Mouse (Mus musculus) retina, embryonic 14.5 days (tissue): Measurements from ENCODE around the gene Mus81.
"Not testable (repeated sequence)": the region's sequence is repeated elsewhere in the genome, so short reads cannot be mapped to it uniquely, and the experiment has no call there.

Experiments
- DNase-seq: peaks from one replicate; pipeline ENCODE4 v3.0.0-alpha.2; 2015; ENCODE audit warnings: low spot score

Mus81 gene

DNA sequence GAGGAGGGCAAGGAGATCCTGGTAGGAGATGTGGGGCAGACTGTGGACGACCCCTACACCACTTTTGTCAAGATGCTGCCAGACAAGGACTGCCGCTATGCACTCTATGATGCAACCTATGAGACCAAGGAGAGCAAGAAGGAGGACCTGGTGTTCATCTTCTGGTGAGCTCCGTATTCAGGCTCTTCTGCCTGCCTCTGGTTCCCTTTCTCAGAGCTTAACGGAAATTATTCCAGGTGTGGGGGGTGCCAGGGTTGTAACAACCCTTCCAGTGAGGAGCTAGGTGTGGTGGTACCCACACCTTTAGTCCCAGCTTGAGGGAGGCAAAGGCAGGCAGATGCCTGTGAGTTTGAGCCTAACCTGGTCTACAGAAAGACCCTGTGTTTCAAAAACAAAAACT, 4.4 kb upstream of the Mus81 start:
- no peak for DNase-seq

DNA sequence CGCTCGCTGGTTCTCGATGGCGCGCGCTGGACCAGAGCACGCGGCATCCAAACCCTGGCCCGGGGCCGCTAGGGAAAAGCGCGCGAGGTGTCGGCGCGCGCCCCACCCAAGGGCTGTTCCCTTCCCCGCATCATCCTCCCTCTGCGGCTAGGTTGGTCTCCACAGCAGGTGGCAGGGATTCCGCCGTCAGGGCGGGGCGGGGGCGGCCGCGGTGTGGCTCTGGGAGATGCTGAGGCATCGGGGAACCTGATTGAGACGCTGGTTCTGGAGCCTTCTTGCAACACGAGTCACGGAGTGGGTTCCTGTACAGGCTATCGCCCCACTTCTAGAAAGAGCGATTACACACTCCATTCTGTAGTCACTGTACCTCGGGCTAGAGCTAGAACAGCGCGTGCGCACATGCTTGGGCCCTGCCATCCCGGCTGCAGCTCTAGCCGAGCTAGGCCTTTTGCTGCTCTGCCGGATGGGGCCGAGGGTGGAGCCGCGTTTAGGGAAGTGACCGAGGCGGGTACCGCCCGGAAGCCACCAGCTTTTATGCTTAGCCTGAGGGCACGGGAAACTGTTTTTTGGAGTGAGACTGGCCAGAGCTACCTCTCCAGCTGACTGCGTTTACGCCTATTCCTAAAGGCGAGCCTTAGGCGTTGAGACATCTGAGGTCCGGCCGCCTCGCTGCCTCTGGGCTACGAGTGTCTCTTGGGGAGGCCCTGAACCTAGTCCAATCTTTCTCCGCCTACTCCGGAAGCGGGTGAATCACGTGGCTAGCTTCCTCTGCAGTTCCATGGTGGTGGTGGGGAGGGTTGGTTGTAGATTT, 2.9 kb upstream of the Mus81 start:
- DNase-seq: peak; percentile 73

DNA sequence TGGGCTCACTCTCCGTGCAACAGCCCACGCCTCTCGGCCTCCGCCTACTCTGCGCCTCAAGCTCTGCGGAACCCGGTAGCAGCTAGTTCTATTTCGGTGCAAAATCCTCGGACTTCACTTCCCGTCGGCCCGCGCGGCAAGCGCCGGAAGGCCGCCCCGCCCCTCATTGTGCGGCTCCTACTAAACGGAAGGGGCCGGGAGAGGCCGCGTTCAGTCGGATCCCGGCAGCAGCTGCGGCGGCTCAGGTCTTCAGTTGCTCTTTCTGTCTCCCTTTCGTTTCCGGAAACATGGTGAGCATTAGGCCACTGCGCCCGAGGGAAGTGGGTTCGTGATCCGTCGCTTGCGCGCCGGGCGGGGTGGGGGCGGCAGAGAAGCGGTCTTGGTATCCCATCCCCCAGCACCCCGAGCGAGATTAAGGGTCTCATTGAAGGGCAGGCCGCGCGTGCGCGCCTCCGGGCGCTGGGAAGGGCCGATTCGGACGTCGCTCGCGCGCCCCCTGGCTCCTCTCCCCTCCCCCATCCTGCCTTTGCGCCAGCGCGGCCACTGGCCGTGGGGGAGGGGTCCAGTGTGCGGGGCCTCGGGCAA, 2.2 kb upstream of the Mus81 start, which contains the start of gene Cfl1:
TSS of gene Cfl1 (plus strand) at position 143 of the 585 bp plus-strand sequence.
- DNase-seq: peak; percentile 97

DNA sequence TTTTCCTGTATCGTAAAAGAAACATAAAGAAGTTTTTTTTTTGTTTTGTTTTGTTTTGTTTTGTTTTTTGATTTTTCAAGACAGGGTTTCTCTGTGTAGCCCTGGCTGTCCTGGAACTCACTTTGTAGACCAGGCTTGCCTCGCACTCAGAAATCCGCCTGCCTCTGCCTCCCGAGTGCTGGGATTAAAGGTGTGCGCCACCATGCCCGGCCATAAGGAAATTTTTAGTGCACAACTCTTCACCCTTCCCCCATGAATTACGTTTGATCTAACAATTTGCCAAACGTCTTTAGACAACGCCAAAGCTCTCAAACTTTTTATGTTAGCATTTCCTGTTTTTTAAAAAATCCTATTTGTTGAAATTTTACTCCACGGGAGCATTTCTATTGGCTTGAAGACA, 1.5 kb upstream of the Mus81 start:
- DNase-seq: not testable (repeated sequence)

DNA sequence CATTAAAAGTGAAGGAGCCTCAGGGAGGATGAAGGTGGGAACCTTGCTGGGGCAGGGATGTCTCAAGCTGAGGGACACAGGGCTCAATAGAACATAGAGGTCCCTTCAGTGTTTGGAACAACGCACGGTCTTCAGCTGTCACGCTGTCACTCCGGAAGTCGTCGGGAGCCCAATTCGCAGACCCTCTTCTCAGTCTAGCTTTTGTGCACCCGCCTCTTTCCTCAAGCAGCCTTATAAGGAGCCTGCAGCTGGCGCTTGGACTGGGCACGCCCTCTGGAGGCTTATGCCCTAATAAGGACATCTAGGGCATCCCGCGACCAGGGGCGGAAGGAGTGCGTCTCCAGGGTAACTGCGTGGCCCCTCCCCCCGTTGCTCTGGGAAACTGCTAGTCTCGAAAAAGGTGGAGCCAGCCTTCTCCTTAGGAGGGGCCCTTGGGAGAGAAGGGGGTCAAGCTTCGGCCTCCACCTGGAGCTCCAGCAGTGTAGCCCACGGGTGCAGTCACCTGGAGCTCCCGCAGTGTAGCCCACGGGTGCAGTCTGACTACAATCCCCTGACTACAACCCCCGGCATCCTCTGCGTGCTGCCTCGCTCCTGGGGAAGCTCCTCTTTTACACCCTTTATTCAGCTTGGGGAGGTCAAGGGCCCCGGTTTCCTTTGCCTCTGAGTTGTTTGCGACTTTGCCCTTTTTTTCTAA, 823 bp upstream of the Mus81 start:
- DNase-seq: peak; percentile 99

DNA sequence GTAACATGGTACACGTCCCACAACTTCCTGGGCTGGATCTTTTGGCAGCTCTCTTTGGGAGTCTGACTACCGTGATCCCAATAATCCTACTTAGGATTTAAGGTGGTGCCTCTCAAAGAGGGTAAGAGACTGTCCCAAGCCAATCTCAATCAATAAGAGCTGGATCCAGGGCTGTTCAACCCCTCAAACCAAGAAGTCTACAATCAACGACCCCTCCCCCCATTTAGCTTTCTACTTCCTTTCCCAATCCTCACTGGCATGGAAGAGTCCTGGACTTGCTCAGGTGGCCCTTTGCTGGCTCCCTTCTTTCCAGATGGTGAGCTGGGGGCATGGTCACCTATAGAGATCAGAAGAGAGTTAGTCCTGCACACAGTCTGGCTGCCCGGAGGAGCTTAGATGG, 1.4 kb downstream of the Mus81 start:
- DNase-seq: no peak

DNA sequence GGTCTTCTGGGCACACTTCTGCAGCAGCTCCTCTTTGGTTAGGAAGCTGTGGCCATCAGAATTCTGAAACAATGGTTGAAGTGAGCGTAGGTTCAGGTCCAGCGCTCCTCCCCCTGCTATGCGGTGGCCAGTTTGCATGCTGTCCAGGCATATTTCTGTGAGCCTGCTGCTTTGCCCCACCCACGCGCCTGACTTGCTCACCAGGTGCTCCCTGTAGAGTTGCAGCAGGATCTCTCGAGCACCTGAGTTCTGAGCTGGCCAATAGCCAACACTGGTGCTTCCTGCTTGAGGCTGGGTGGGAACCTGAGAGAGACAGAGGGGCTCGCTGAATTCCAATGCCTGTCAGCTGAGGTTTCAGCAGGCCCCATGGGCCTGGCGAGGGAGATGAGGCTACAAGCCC, 1.9 kb downstream of the Mus81 start:
- DNase-seq: no peak

DNA sequence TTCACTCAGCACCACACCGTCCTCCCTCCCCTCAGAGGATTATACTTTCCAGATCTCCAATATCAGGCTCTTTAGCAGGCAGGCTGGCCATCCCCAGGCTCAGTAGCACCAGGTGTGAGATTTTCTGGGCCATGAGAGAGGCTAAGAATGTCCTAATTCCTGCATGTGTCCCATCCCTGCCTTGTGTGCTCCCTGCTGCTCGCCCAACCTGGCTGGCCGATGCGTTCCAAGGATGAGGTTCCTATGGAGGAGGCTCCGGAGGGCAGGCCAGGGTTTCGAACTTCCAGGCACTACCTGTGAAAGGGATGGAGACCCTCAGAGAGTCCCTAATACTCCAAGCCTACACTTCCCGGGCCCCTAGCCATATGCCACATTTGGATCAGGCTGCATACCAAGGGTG, 2.4 kb downstream of the Mus81 start:
- DNase-seq: no peak

DNA sequence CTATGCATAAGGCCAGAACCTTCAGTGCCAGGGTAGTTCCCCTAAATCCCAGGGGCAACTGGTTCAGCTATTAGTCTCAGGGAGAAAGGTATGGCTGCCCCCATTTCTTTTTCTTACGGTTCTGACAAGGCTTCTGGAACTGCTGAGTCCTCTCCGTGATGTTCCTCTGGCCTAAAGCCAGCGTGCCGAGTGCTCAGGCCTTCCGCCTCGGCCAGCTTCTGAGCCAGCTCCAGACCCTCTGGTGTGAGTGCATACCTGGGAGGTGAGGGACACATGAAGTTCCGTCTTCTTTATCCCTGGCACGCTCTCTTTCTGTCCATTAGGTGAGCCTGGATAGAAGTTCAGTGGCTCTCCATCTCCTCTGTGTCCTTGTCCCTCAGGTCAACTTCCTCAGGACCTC, 2.8 kb downstream of the Mus81 start:
- no peak for DNase-seq

DNA sequence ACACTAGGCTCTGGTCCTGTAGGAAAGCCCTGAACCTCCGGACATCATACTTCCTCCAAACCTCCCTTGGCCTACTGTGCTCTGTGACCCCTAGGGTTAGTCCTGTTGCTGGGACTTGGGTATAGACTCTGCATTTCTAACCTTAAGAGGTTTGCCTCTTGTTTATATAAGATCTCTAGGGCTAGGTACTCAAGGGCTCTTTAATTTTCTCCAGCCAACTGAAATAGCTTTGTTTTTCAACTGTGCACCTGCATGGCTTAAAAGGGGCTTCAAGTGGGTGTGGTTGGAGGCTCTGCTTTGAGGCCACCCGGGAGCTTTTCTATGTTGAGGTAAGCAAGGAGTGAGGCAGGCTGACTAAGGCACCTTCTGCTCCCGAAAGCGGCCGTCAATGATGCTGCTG, 3.7 kb downstream of the Mus81 start:
- no peak for DNase-seq

DNA sequence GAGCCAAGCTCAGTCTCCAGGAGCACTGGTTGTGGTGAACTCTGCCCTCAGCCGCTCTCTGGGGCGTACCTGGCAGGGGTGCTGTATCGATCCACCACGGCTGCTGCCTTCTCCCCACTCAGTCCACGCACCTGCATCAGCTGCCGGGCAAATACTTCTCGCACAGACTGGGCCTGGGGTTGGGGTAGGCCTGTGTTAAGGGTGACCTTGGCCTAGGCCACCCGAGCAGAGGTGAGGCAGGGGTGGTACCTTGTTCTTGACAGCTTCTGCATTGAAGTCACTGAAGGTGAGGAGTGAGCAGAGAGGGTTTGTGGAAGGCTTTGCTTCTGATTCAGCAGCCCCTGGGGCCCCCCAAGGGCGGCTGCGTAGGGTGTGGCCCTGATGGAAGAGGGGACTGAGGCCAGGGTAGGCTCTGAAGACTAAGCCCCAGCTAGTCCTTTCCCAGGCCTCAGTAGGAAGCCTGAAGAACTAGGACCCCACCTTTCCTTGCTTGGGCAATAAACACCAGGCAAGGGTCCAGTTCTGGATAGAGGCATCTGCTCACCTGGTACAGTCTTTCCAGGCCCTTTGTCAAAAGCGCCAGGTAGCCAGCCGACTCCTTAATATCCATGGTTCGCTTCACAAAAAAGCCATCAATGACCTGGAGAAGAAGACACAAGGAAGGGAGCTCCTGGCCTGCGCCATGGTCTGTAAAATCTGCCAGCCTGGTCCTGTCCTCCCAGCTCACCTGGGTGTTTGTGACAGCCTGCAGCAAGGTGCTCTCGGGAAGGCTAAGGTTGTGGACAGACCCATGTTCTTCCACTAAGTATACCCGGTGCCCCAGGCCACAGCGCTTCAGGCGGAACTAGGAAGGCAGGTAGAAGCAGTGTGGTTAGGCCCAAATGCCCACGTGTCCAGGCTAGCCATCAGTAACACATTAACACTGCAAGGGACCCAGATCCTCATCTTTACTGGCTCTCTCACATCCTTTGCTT, 4.5 kb downstream of the Mus81 start:
- DNase-seq: no peak

DNA sequence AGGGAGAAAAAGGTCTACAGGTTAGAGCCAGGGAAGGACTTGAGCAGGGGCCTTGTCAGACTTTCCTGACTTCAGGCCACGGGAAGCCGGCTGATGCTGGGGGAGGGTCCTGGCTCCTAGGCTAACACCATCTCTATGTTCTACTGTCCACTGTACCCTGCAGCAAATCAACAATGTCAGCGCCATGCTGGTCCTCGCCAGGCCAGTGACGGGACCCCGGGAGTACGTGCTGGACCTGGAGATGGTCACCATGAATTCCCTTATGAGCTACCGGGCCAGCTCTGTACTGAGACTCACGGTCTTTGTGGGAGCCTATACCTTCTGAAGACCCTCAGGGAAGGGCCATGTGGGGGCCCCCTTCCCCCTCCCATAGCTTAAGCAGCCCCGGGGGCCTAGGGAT, 6.8 kb downstream of the Mus81 start:
- no peak for DNase-seq

DNA sequence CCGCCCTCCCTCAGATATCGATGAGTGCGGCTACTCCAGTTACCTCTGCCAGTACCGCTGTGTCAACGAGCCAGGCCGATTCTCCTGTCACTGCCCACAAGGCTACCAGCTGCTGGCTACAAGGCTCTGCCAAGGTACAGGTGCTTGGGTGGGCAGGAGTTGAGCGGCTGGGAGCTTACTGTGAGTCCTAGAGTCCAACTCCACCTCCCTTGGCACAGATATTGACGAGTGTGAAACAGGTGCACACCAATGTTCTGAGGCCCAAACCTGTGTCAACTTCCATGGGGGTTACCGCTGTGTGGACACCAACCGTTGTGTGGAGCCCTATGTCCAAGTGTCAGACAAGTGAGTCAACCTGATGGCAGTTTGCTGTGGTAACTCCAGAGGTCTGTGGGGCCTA, 8.2 kb downstream of the Mus81 start:
- DNase-seq: no peak

DNA sequence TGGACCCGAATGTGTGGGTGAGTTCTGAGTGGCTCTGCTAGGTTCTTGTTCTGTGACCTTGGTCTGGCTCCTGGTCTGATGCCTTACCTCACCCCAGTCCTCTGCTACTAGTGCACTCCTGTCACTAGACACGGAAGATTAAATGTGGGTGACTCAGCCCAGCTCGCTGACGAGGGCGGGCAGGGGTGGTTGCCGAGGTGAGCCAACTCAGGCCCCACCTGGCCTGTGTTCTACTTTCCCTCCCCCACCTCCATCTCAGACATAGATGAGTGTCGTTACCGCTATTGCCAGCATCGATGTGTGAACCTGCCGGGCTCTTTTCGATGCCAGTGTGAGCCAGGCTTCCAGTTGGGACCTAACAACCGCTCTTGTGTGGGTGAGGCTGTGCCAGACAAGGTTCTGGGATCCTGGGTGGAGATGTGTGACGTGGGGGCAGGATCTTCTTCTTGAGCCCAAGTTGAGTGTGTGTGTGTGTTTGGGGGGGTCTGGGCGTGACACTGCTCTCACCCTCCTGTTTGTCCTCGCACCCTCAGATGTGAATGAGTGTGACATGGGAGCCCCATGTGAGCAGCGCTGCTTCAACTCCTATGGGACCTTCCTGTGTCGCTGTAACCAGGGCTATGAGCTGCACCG, 10.4 kb downstream of the Mus81 start:
- no peak for DNase-seq

DNA sequence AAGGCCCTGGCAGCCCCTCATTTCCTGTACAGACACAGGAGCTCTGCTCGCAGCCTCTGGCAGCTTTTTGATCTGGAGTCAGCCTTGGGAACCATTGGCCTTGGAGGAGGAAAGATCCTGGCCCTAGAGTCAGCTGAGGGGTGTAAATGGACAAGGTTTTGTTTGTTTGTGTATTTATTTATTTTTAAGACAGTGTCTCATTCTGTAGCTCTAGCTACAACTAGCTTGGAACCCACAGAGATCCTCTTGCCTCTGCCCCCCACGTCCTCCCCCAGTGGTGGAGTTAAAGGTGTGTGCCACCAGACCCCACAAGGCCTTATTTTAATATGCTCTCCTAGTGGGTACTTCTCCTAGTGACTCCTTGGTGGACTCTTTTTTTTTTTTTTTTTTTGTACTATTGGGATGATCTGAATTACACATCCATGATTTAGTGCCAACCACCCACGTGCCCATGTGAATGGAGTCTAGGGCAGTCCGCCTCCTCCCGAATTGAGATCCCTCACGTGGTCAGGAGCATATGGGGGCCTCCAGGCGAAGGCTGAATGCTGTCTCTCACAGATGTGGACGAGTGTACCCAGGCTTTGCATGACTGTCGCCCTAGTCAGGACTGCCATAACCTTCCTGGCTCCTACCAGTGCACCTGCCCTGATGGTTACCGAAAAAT, 11.1 kb downstream of the Mus81 start:
- no peak for DNase-seq

DNA sequence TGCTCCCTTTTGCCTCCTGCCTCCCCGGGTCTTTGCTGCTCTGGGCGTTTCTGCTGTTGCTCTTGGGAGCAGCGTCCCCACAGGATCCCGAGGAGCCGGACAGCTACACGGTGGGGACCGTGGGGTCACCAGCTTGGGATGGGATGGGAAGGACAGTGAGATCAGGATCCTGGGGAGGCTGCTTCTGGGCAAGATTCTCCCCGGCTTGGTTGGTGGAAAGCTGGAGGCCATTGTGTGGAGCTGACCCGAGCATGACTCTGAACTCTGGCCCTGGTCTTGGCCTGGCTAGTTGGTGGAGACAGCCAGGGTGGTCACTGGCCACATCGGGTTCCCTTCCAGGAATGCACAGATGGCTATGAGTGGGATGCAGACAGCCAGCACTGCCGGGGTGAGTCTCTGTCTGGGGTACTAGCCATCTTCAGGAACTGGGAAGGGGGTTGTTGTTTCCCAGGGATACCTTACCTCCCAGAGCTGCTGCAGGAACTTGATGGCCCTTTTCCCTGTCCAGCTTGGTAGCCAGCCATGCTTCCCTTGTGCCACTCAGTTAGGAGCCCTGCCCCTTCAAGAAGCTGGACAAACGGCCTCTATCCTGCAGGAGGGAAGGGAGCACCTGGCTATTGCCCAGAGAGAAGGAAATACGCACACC, 13.0 kb downstream of the Mus81 start:
- DNase-seq: peak; percentile 34

DNA sequence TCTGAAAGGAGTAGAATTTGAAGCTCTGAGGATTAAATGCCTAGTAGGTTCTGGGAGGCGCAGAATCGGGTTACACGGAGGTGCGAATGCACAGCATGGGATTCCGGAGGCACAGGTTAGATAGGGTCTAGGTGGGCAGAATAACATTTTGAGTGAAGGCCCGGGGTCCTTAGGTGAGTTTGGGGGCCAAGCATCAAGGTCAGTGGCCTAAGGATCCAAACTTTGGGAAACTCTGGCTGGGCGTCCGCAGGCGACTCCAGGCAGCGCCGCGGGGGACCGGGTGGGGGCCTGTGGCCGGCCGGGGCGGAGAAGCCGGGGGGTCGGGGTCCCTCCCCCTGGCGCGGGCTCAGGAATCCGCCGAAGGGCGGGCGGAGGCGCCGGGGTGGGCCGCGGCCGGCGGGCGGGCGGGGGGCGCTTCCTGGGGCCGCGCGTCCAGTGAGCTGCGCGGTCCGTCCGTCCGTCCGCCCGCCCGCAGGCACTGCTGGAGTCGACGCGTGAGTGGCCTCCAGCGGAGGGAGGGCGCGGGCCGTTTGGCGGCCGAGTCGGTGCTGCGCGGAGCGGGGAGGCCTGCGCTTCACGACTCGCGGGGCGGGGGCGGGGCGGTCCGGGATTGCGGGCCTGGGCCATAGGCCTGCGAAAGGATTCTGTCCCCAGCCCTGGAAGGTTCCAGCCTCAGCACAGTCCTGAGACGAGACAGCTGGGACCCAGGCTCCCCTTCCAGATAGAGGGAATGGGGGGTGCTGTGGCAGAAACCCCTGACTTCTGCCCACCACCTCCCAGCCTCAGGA, 13.7 kb downstream of the Mus81 start:
- DNase-seq: peak; percentile 62

DNA sequence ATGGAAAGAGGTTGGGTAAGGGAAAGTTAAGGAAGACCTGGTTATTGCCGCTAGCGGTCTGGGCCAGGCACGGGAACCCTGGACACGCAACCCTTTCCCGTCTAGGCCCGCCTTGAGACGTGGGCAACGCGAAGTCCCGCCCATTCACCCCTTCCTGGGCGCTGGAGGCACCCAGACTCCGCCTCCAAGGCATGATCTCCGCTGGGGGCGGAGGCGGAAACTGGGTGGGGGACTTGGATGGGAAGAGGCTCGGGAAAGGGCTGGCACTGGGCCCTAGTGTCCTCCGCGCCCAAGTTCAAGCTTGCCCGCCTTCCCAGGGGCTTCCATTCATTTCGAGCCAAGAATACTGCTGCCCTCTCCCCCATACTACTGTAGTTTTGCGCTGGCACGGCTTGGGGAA, 14.5 kb downstream of the Mus81 start, which contains the start of gene Efemp2:
TSS of gene Efemp2 (plus strand) at position 235 of the 400 bp plus-strand sequence.
- DNase-seq: peak; percentile 81

DNA sequence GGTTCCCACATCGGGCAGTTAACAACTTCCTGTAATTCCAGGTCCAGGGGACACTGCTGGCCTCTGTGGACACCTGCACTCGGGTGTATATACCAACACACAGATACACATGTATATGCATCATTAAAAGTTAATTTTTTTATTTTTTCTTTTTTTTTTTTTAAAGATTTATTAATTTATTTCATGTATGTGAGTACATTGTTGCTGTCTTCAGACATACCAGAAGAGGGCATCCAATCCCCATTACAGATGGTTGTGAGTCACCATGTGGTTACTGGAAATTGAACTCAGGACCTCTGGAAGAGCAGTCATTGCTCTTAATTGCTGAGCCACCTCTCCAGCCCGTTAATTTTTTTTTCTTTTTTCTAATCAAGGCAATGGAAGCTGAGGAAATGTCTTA, 15.3 kb downstream of the Mus81 start:
- DNase-seq: no peak

DNA sequence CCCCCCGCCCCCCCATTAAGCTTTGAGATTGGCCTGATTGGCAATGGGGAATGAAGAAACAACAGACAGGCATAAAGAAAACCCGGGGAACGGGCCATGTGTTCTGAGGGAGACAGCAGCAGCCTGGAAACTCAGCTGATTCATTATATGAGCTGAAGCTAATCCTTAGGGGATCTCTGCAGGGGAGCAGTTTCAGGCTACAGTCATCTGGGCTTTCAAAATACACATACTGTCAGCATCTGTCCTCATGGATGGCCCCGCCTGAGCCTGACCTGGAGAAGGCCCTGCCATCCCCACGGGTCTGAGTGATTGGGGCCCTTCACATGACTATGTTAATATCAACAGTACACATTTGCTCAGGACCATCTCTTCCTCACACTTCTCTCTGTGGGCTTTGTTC, 16.4 kb downstream of the Mus81 start:
- DNase-seq: no peak
